Mouse (Mus musculus) embryonic facial prominence, embryonic 10.5 days (tissue): ENCODE results near the gene Ugt1a6a. TPM values are rescaled to one million over a fixed set of nuclear protein-coding genes. Genes with fewer than 3 reads are reported as not detected.

Source experiments
- DNase-seq: peaks from one replicate; pipeline ENCODE4 v3.0.0-alpha.2; 2017; ENCODE audit warnings: low spot score
- H3K27ac ChIP-seq: fragments of 300-500 bp; sonication (generic); replicated peaks from 2 replicates; pipeline ENCODE4 v1.5.1; 2016; ENCODE audit warnings: mild to moderate bottlenecking
- H3K27me3 ChIP-seq: fragments of 300-500 bp; sonication (generic); replicated peaks from 2 replicates; pipeline ENCODE4 v1.6.1; 2016; ENCODE audit warnings: low read depth, mild to moderate bottlenecking; ENCODE audit not compliant: poor library complexity, severe bottlenecking
- H3K36me3 ChIP-seq: fragments of 300-500 bp; sonication (generic); replicated peaks from 2 replicates; pipeline ENCODE4 v1.6.1; 2016; ENCODE audit warnings: mild to moderate bottlenecking, moderate library complexity
- H3K4me1 ChIP-seq: fragments of 300-500 bp; sonication (generic); 2 replicates; pipeline ENCODE4 v1.6.1; 2016
- H3K4me3 ChIP-seq: fragments of 300-500 bp; sonication (generic); 2 replicates; pipeline ENCODE4 v1.5.1; 2016; ENCODE audit warnings: mild to moderate bottlenecking, moderate library complexity
- H3K9me3 ChIP-seq: fragments of 300-500 bp; sonication (generic); 2 replicates; pipeline ENCODE4 v1.6.1; 2016; ENCODE audit warnings: mild to moderate bottlenecking
- WGBS: fragments of 180-500 bp; shearing (Covaris S2); methylation state at CpG from one replicate; pipeline ENCODE4 v1.1.7; 2016; 5-methylcytosine and 5-hydroxymethylcytosine counted together
- polyA plus RNA-seq: library from polyadenylated mRNA; unstranded; fragments of >200 nt; fragmentation: Nextera tagmentation; extraction: Ambion mirVana; gene quantifications from 2 replicates; pipeline ENCODE4 v1.2.1, GENCODE M21; 2016

The Ugt1a6a gene
- polyA plus RNA-seq, 1 experiment from 2014 or later: 0.45 TPM

GRCm38 (mm10) chr1:88261706-88262105 is 127.1 kb downstream of the Ugt1a6a start:
- no peak for DNase-seq
- peaks cover 76% of the 10 kb centered on the region for H3K36me3 ChIP-seq
- H3K4me1 ChIP-seq: no peaks in the 10 kb centered on the region
- no peak overlapping the region for H3K27ac ChIP-seq
- WGBS: 89% methylated on average over 7 of the region's 7 CpGs
- H3K27me3 ChIP-seq: no peaks in the 10 kb centered on the region
- H3K4me3 ChIP-seq: no peak overlapping the region
- peaks cover 93% of the 10 kb centered on the region for H3K9me3 ChIP-seq

GRCm38 (mm10) chr1:88262255-88262654 is 127.6 kb downstream of the Ugt1a6a start:
- DNase-seq: no peak

GRCm38 (mm10) chr1:88262961-88263360 is 128.4 kb downstream of the Ugt1a6a start:
- H3K9me3 ChIP-seq: peaks cover 87% of the 10 kb centered on the region
- H3K27ac ChIP-seq: no peak overlapping the region
- 78% methylated on average over 6 of the region's 6 CpGs for WGBS
- no peak for DNase-seq
- peaks cover 89% of the 10 kb centered on the region for H3K36me3 ChIP-seq
- no peaks in the 10 kb centered on the region for H3K4me1 ChIP-seq
- no peak overlapping the region for H3K4me3 ChIP-seq
- H3K27me3 ChIP-seq: no peaks in the 10 kb centered on the region

More at GRCm38 (mm10) chr1:88262255-88262654, 127.6 kb downstream of the Ugt1a6a start:
- Histone ChIP-seq H3K9me3 (peaks cover 93% of the 10 kb centered on the region), H3K4me1 (no peaks in the 10 kb centered on the region), H3K27me3 (no peaks in the 10 kb centered on the region), H3K36me3 (peaks cover 82% of the 10 kb centered on the region), H3K27ac (no peak overlapping the region), H3K4me3 (no peak overlapping the region)
- WGBS: 91% methylated on average over 4 of the region's 4 CpGs

GRCm38 (mm10) chr1:88263778-88264177 is 129.2 kb downstream of the Ugt1a6a start:
- Histone ChIP-seq H3K27ac (no peak overlapping the region), H3K27me3 (no peaks in the 10 kb centered on the region), H3K4me3 (no peak overlapping the region), H3K9me3 (peaks cover 82% of the 10 kb centered on the region), H3K4me1 (no peaks in the 10 kb centered on the region), H3K36me3 (peaks cover 97% of the 10 kb centered on the region)
- no peak for DNase-seq
- WGBS: 89% methylated on average over 5 of the region's 5 CpGs

- Histone ChIP-seq H3K9me3 (peaks cover 82% of the 10 kb centered on the region), H3K27me3 (no peaks in the 10 kb centered on the region), H3K4me1 (no peaks in the 10 kb centered on the region), H3K36me3 (peaks cover 100% of the 10 kb centered on the region), H3K27ac (no peak overlapping the region), H3K4me3 (no peak overlapping the region)
- 91% methylated on average over 7 of the region's 7 CpGs for WGBS
- no peak for DNase-seq
These were observed 129.7 kb downstream of the Ugt1a6a start for GRCm38 (mm10) chr1:88264237-88264868.

- Histone ChIP-seq H3K4me3 (no peak overlapping the region), H3K36me3 (peaks cover 100% of the 10 kb centered on the region), H3K27me3 (no peaks in the 10 kb centered on the region), H3K27ac (no peak overlapping the region), H3K4me1 (no peaks in the 10 kb centered on the region), H3K9me3 (peaks cover 82% of the 10 kb centered on the region)
- 77% methylated on average over 4 of the region's 4 CpGs for WGBS
- DNase-seq: no peak
These were observed 130.2 kb downstream of the Ugt1a6a start for GRCm38 (mm10) chr1:88264869-88265240.

- no peaks in the 10 kb centered on the region for H3K27me3 ChIP-seq
- peaks cover 97% of the 10 kb centered on the region for H3K36me3 ChIP-seq
- H3K4me3 ChIP-seq: no peak overlapping the region
- no peaks in the 10 kb centered on the region for H3K4me1 ChIP-seq
- DNase-seq: no peak
- no peak overlapping the region for H3K27ac ChIP-seq
- 89% methylated on average over 13 of the region's 13 CpGs for WGBS
- H3K9me3 ChIP-seq: peaks cover 72% of the 10 kb centered on the region
These were observed 131.5 kb downstream of the Ugt1a6a start for GRCm38 (mm10) chr1:88266123-88266522.

GRCm38 (mm10) chr1:88267489-88267888 is 132.9 kb downstream of the Ugt1a6a start:
- no peak overlapping the region for H3K4me3 ChIP-seq
- no peaks in the 10 kb centered on the region for H3K27me3 ChIP-seq
- no peak overlapping the region for H3K27ac ChIP-seq
- no peaks in the 10 kb centered on the region for H3K4me1 ChIP-seq
- no peak for DNase-seq
- H3K36me3 ChIP-seq: peaks cover 97% of the 10 kb centered on the region
- WGBS: 92% methylated on average over 6 of the region's 6 CpGs
- peaks cover 60% of the 10 kb centered on the region for H3K9me3 ChIP-seq

GRCm38 (mm10) chr1:88268070-88268469 is 133.5 kb downstream of the Ugt1a6a start:
- H3K27me3 ChIP-seq: no peaks in the 10 kb centered on the region
- no peak overlapping the region for H3K4me3 ChIP-seq
- H3K4me1 ChIP-seq: no peaks in the 10 kb centered on the region
- H3K36me3 ChIP-seq: peaks cover 97% of the 10 kb centered on the region
- H3K27ac ChIP-seq: no peak overlapping the region
- DNase-seq: no peak
- peaks cover 59% of the 10 kb centered on the region for H3K9me3 ChIP-seq
- 85% methylated on average over 6 of the region's 6 CpGs for WGBS

Other genes with a start within 250 kb of the Ugt1a6a start
- gene Usp40, start 126.3 kb upstream of the Ugt1a6a start, polyA plus RNA-seq: 36.7 and 37.5 TPM in 2 replicates
- not detected in 2 replicates for gene Ugt1a10, start 79.4 kb upstream of the Ugt1a6a start, polyA plus RNA-seq
- gene Ugt1a9, start 64.0 kb upstream of the Ugt1a6a start, polyA plus RNA-seq: not detected in 2 replicates
- not detected in 2 replicates for gene Ugt1a8, start 47.0 kb upstream of the Ugt1a6a start, polyA plus RNA-seq
- gene Ugt1a7c, start 39.7 kb upstream of the Ugt1a6a start, polyA plus RNA-seq: 0.15 and 0.36 TPM in 2 replicates
- not detected in 2 replicates for gene Ugt1a6b, start 31.6 kb upstream of the Ugt1a6a start, polyA plus RNA-seq
- not detected in 2 replicates for gene Ugt1a5, start 31.2 kb downstream of the Ugt1a6a start, polyA plus RNA-seq
- not detected in 2 replicates for gene Ugt1a2, start 65.8 kb downstream of the Ugt1a6a start, polyA plus RNA-seq
- 10.6 and 12.2 TPM in 2 replicates for gene Dnajb3, start 71.0 kb downstream of the Ugt1a6a start, polyA plus RNA-seq
- gene Ugt1a1, start 77.2 kb downstream of the Ugt1a6a start, polyA plus RNA-seq: not detected in 2 replicates
- 1.0 and 1.1 TPM in 2 replicates for gene Mroh2a, start 92.2 kb downstream of the Ugt1a6a start, polyA plus RNA-seq
- 219 and 220 TPM in 2 replicates for gene Hjurp, start 142.8 kb downstream of the Ugt1a6a start, polyA plus RNA-seq
- not detected in 2 replicates for gene Trpm8, start 142.9 kb downstream of the Ugt1a6a start, polyA plus RNA-seq